Mouse (Mus musculus): ENCODE results near the gene Cadm4. TPM values are rescaled to one million over a fixed set of nuclear protein-coding genes. Genes with fewer than 3 reads are reported as not detected.

Gene Cadm4
- polyA plus RNA-seq, 1 experiment from 2014 or later: 1.3 TPM

- ATAC-seq (replicated peaks; ENCODE audit: insufficient number of reproducible peaks, insufficient read depth, low FRiP score, low read depth): no peak
These were observed 41.0 kb downstream of the Cadm4 start for GRCm38 (mm10) chr7:24522805-24523204.

GRCm38 (mm10) chr7:24523723-24524122 lies 41.9 kb downstream of the Cadm4 start:
- Histone ChIP-seq H3K27me3 (no peaks in the 10 kb centered on the region), H3K9me3 (replicated peaks) (no peaks in the 10 kb centered on the region), H3K9ac (no peak overlapping the region), H3K36me3 (no peaks in the 10 kb centered on the region), H3K4me3 (no peak overlapping the region), H3K4me2 (no peak overlapping the region), H3K4me1 (replicated peaks) (no peaks in the 10 kb centered on the region), H3K27ac (no peak overlapping the region)
- no peak for ATAC-seq (replicated peaks; ENCODE audit: insufficient number of reproducible peaks, insufficient read depth, low FRiP score, low read depth)
- WGBS: 77% methylated on average over 6 of the region's 6 CpGs

More at GRCm38 (mm10) chr7:24522805-24523204, 41.0 kb downstream of the Cadm4 start:
- H3K27me3 ChIP-seq: no peaks in the 10 kb centered on the region
- no peak overlapping the region for H3K9ac ChIP-seq
- no peaks in the 10 kb centered on the region for H3K36me3 ChIP-seq
- 48% methylated on average over 5 of the region's 5 CpGs for WGBS
- H3K27ac ChIP-seq: no peak overlapping the region
- no peaks in the 10 kb centered on the region for H3K9me3 ChIP-seq (replicated peaks)
- no peaks in the 10 kb centered on the region for H3K4me1 ChIP-seq (replicated peaks)
- H3K4me3 ChIP-seq: no peak overlapping the region
- H3K4me2 ChIP-seq: no peak overlapping the region

GRCm38 (mm10) chr7:24524978-24525377 lies 43.2 kb downstream of the Cadm4 start:
- Histone ChIP-seq H3K4me3 (no peak overlapping the region), H3K36me3 (no peaks in the 10 kb centered on the region), H3K4me1 (replicated peaks) (peaks cover 8% of the 10 kb centered on the region), H3K9ac (no peak overlapping the region), H3K9me3 (replicated peaks) (no peaks in the 10 kb centered on the region), H3K27ac (no peak overlapping the region), H3K27me3 (no peaks in the 10 kb centered on the region), H3K4me2 (no peak overlapping the region)
- no peak for ATAC-seq (replicated peaks; ENCODE audit: insufficient number of reproducible peaks, insufficient read depth, low FRiP score, low read depth)
- 81% methylated on average over 6 of the region's 6 CpGs for WGBS

- H3K4me2 ChIP-seq: no peak overlapping the region
- H3K27me3 ChIP-seq: no peaks in the 10 kb centered on the region
- ATAC-seq (replicated peaks; ENCODE audit: insufficient number of reproducible peaks, insufficient read depth, low FRiP score, low read depth): no peak
- H3K4me1 ChIP-seq (replicated peaks): peaks cover 8% of the 10 kb centered on the region
- H3K27ac ChIP-seq: no peak overlapping the region
- no peak overlapping the region for H3K4me3 ChIP-seq
- H3K36me3 ChIP-seq: no peaks in the 10 kb centered on the region
- 76% methylated on average over 12 of the region's 12 CpGs for WGBS
- H3K9ac ChIP-seq: no peak overlapping the region
- H3K9me3 ChIP-seq (replicated peaks): no peaks in the 10 kb centered on the region
These were observed 44.0 kb downstream of the Cadm4 start for GRCm38 (mm10) chr7:24525686-24526420.

- no peak overlapping the region for H3K27ac ChIP-seq
- H3K36me3 ChIP-seq: peaks cover 8% of the 10 kb centered on the region
- peaks cover 21% of the 10 kb centered on the region for H3K4me1 ChIP-seq (replicated peaks)
- no peak overlapping the region for H3K4me2 ChIP-seq
- H3K4me3 ChIP-seq: no peak overlapping the region
- WGBS: 89% methylated on average over 11 of the region's 11 CpGs
- ATAC-seq (replicated peaks; ENCODE audit: insufficient number of reproducible peaks, insufficient read depth, low FRiP score, low read depth): no peak
- no peaks in the 10 kb centered on the region for H3K27me3 ChIP-seq
- H3K9me3 ChIP-seq (replicated peaks): no peaks in the 10 kb centered on the region
- no peak overlapping the region for H3K9ac ChIP-seq
These were observed 47.0 kb downstream of the Cadm4 start for GRCm38 (mm10) chr7:24528861-24529260.

GRCm38 (mm10) chr7:24529580-24529979 lies 47.8 kb downstream of the Cadm4 start:
- no peak for ATAC-seq (replicated peaks; ENCODE audit: insufficient number of reproducible peaks, insufficient read depth, low FRiP score, low read depth)
- H3K36me3 ChIP-seq: peaks cover 14% of the 10 kb centered on the region
- H3K27me3 ChIP-seq: no peaks in the 10 kb centered on the region
- 52% methylated on average over 11 of the region's 11 CpGs for WGBS
- H3K4me2 ChIP-seq: peak overlapping the region; percentile 91
- peaks cover 26% of the 10 kb centered on the region for H3K4me1 ChIP-seq (replicated peaks)
- H3K4me3 ChIP-seq: peak overlapping the region; percentile 68
- H3K9me3 ChIP-seq (replicated peaks): no peaks in the 10 kb centered on the region
- peak overlapping the region; percentile 88 for H3K27ac ChIP-seq
- H3K9ac ChIP-seq: peak overlapping the region; percentile 53

GRCm38 (mm10) chr7:24530062-24530931 lies 48.5 kb downstream of the Cadm4 start, which contains the start of gene Irgq:
TSS of gene Irgq (plus strand) at chr7:24530689.
- Histone ChIP-seq H3K4me3 (peak within 1 kb of the TSS; percentile 68), H3K27me3 (no peaks in the 10 kb centered on the region), H3K36me3 (peaks cover 15% of the 10 kb centered on the region), H3K9me3 (replicated peaks) (no peaks in the 10 kb centered on the region), H3K9ac (peak within 1 kb of the TSS; percentile 80), H3K4me1 (replicated peaks) (peaks cover 26% of the 10 kb centered on the region), H3K4me2 (peak within 1 kb of the TSS; percentile 91), H3K27ac (peak within 1 kb of the TSS; percentile 88)
- WGBS: under 1% methylated on average over 44 of the region's 44 CpGs
- ATAC-seq (replicated peaks; ENCODE audit: insufficient number of reproducible peaks, insufficient read depth, low FRiP score, low read depth): peak; percentile 96

- H3K36me3 ChIP-seq: peaks cover 24% of the 10 kb centered on the region
- peak overlapping the region; percentile 80 for H3K9ac ChIP-seq
- H3K4me3 ChIP-seq: peak overlapping the region; percentile 68
- no peaks in the 10 kb centered on the region for H3K9me3 ChIP-seq (replicated peaks)
- H3K27ac ChIP-seq: peak overlapping the region; percentile 88
- peak; percentile 51 for ATAC-seq (replicated peaks; ENCODE audit: insufficient number of reproducible peaks, insufficient read depth, low FRiP score, low read depth)
- WGBS: under 1% methylated on average over 43 of the region's 43 CpGs
- H3K4me1 ChIP-seq (replicated peaks): peaks cover 26% of the 10 kb centered on the region
- peak overlapping the region; percentile 91 for H3K4me2 ChIP-seq
- H3K27me3 ChIP-seq: no peaks in the 10 kb centered on the region
These were observed 49.6 kb downstream of the Cadm4 start for GRCm38 (mm10) chr7:24531211-24531971.

- Histone ChIP-seq H3K9me3 (replicated peaks) (no peaks in the 10 kb centered on the region), H3K4me2 (no peak overlapping the region), H3K4me1 (replicated peaks) (peaks cover 26% of the 10 kb centered on the region), H3K4me3 (no peak overlapping the region), H3K27ac (no peak overlapping the region), H3K36me3 (peaks cover 24% of the 10 kb centered on the region), H3K9ac (no peak overlapping the region), H3K27me3 (no peaks in the 10 kb centered on the region)
- no peak for ATAC-seq (replicated peaks; ENCODE audit: insufficient number of reproducible peaks, insufficient read depth, low FRiP score, low read depth)
- WGBS: 75% methylated on average over 28 of the region's 28 CpGs
These were observed 51.3 kb downstream of the Cadm4 start for GRCm38 (mm10) chr7:24533031-24533571.

- Histone ChIP-seq H3K4me2 (no peak overlapping the region), H3K36me3 (peaks cover 24% of the 10 kb centered on the region), H3K9ac (no peak overlapping the region), H3K27ac (no peak overlapping the region), H3K27me3 (no peaks in the 10 kb centered on the region), H3K4me3 (no peak overlapping the region), H3K4me1 (replicated peaks) (peaks cover 26% of the 10 kb centered on the region), H3K9me3 (replicated peaks) (no peaks in the 10 kb centered on the region)
- no peak for ATAC-seq (replicated peaks; ENCODE audit: insufficient number of reproducible peaks, insufficient read depth, low FRiP score, low read depth)
- 40% methylated on average over 42 of the region's 42 CpGs for WGBS
These were observed 52.0 kb downstream of the Cadm4 start for GRCm38 (mm10) chr7:24533806-24534205.

GRCm38 (mm10) chr7:24534301-24534700 lies 52.5 kb downstream of the Cadm4 start:
- no peaks in the 10 kb centered on the region for H3K9me3 ChIP-seq (replicated peaks)
- H3K27me3 ChIP-seq: no peaks in the 10 kb centered on the region
- peaks cover 24% of the 10 kb centered on the region for H3K36me3 ChIP-seq
- no peak overlapping the region for H3K9ac ChIP-seq
- no peak for ATAC-seq (replicated peaks; ENCODE audit: insufficient number of reproducible peaks, insufficient read depth, low FRiP score, low read depth)
- no peak overlapping the region for H3K4me3 ChIP-seq
- peaks cover 23% of the 10 kb centered on the region for H3K4me1 ChIP-seq (replicated peaks)
- H3K4me2 ChIP-seq: no peak overlapping the region
- WGBS: 45% methylated on average over 19 of the region's 19 CpGs
- H3K27ac ChIP-seq: no peak overlapping the region
